Mouse (Mus musculus): ENCODE measurements around the gene Adad2.

Gene Adad2

DNA sequence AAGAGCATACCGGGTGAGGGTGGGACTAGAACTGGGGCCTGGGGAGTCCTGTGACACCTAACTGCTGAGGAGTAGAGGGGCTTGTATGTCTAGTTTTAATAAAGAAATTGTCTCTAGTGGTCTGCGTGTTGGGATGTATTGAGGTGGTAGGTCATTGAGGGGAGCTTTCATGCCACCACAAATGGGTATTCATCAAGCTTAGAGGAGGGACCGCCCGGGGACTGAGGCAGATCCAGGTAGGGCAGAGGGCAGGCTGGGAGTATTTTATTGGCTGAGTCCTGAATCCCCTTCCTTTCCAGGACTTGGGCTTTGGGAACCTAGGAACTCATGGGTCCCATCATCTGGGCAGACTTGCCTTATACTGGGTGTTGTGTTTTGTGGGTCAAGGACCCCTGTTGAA lies 4.3 kb downstream of the Adad2 start:
- DNase-seq (ENCODE audit: low spot score) = no peak

DNA sequence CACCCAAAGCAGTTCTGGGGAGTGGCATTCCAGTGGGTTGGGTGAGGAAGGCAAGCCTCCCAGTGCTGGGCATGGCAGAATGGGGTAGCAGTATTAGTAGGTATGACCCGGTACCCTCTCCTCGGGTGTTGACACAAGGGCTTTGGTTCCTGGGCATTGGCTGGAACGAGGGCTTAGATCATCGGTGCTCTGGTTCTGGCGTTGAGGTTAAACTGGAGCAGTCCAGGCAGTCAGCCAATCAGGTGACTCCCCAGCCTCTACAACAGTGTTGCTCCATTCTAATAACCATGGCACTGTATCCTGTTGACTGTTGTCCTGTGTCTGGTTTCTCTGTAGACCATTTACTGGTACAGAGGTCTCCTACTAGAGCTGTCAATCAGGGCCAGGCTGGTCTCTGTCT lies 5.0 kb downstream of the Adad2 start:
- DNase-seq (ENCODE audit: low spot score) = no peak

DNA sequence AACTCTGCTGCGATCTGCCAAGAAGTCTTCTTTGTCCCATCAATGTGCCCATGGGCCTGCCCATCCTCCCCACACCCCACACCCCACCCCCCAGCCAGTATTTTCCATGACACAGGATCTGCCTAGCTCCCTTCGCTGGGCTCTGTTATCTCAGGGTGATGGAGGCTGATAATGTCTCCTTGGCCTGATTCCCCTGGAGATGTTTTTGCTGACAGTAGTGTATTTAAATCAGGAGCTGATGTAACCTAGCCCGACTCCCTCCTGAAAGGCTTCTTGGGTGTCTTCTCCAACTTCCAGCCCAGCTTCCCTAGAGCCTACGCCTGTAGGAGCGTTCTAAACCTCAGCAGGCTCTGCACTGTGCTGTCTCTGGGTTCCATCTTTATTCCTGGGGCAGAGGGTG lies 6.3 kb downstream of the Adad2 start:
- DNase-seq (ENCODE audit: low spot score) = no peak

DNA sequence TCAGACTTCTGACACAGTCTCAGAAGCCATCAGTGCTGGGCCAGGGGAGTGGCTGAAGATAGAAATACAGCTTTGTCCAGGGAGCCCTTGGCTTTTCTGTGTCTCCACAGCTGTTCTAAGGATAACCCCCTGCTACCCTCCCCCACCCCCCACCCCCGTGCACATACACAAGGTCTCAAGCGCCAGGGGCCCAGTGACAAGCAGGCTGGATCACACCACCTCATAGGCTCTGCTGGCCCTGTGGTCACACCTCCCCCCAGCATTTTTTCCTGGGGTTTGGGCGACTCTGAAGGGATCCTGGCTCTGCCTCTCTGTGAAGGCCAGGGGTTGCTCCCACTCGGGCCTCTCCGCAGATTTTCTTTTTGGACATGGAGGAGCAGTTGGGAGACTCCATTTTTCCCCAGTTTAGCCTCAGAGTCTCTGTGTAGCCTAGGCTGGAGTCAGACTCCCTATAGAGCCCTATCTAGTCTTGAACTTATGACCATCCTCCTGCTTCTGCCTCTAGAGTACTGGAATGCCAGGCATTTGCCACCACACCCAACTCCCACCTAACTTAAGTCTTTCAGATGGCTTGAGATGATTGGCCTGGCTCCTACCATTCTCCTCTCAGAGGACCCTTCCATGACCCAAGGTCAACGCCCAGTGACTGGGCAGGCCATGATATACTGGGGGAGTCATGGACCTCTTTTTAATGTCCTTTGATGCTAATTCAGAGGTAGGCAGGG lies 7.7 kb downstream of the Adad2 start:
- DNase-seq (ENCODE audit: low spot score) = no peak

DNA sequence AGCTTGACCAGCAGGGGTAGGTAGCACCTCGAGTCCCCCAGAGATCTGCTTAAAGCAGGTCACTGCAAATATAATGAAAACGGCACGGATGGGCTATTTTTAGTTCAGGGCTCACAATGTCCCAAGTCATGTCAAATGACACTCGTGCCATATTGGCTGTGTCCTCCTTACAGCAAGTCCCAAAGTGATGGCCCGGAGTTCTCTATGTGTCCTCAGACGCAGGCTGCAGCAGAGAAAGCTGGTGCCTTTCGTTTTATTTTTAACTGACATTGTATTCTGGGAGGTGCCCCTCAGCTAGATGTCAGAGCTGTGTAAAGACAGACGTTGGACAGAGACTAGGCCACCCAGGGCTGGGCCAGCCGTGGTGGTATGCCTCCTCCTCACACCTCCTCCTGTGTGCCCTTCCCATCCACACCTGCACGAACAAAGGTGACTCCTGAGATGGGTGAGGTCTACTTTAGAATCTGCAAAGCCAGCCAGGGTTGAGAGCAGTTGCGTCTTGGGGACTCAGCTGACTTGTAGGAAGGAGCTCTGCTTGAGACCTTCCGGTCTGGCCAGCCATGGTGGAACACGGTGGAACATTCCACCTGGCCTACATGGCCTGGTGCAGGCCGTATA lies 8.4 kb downstream of the Adad2 start:
- no peak for DNase-seq (ENCODE audit: low spot score)

DNA sequence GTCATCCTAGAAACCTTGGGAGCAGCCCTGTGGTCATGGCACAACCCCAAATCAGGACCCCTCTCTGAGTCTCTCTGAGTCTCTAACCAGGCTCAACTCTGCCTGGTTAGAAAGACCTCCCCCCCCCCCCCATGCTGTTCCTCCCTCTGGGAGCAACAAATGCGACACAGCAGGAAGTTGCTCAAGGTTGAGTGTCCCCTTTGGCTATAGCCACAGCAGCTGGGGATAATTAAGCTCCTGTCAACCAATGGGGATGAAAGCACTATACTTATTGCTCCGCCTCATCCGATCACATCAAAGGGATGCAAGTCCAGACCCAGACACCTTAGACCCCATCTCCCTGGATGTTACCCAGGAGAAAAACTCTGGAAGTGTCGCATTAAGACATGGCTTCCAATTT lies 10.0 kb downstream of the Adad2 start:
- DNase-seq (ENCODE audit: low spot score) = no peak

DNA sequence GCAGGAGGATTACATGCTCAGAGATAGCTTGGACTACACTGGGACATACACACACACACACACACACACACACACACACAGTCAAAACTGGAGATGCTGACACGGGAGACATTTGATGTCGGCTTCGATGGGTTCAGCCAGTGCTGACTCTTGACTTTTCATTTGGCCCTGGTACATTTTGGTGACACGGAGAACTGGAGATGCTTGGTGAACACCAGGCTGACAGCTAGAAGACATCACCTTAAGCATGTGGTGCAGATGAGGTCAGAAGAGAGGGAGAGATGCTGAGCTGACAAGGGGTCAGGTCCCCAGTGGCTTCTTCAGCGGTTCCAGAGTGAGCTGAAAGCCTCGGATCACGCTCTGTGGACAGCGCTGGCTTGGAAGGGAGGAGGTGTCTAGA lies 10.5 kb downstream of the Adad2 start:
- no peak for DNase-seq (ENCODE audit: low spot score)

DNA sequence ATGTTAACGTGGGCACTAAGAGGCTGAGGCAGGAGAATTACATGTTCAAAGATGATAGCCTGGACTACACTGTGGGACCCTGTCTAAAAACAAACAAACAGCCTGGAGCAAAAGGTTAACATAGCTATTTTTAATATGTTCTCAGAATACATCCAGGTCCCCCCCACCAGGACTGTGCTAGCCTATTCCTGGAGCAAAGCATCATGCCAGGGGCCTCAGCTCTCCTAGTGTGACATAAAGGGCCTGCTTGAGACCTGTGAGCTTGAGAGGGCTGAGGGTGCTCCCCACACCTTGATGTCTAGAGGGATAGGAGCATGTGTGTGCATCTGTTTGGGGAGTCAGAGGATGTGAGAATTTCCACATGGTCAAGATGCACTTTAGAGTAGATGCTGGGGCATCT lies 11.2 kb downstream of the Adad2 start:
- DNase-seq (ENCODE audit: low spot score) = no peak

DNA sequence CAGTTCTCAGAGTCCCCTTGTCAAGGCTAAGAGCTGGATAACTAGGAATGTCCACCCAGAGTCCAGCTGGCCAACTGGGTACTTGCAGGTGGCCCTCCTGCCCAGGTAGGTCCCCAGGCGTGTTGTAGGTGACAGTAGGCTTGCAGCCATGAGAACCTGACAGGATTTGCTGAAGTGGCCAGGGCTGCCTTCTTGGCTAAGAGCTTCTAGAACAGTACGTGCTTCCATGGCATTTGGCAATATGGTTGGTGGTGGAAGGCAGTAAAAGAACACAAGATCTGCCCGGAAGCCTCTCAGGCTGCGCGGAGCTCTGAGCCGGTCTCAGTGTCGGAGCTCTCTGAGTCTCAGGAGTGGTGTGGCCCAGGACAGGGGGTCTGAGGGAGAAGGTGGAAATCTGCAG lies 12.4 kb downstream of the Adad2 start:
- no peak for DNase-seq (ENCODE audit: low spot score)

DNA sequence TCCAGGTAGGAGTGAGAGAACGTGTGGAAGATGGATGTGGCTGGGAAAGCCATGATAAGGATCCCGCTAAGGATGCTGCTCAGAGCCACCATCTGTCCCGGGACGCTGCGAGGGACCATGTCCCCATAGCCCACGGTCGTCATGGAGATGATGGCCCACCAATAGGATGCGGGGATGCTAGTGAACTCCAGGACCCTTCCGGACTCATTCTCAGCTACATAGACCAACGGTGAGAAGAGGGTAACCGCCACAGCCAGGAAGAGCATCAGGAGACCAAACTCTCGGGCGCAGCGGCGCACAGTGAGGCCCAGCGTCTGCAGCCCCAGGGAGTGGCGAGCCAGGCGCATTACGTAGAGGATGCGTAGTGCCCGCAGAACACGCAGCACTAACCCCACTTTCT lies 13.2 kb downstream of the Adad2 start:
- DNase-seq (ENCODE audit: low spot score) = no peak

DNA sequence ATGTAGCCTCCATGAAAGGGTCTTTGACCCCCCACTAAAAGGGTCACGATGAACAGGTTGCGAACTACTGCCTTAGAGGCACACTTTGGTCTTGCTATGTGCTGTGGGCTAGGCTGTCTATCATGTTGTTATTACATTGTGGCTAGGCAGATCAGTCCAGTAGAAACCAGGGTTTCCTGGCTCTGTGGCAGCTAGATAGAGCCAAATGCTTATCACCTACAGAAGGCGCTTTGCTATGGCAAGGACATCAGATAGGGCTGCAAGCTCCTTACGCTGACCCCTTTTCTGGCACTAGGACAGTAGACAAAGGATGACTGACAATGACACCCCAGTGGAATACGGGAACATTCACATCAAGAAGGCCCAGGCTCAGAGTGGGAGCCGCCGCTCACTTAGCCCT lies 14.7 kb downstream of the Adad2 start:
- no peak for DNase-seq (ENCODE audit: low spot score)

DNA sequence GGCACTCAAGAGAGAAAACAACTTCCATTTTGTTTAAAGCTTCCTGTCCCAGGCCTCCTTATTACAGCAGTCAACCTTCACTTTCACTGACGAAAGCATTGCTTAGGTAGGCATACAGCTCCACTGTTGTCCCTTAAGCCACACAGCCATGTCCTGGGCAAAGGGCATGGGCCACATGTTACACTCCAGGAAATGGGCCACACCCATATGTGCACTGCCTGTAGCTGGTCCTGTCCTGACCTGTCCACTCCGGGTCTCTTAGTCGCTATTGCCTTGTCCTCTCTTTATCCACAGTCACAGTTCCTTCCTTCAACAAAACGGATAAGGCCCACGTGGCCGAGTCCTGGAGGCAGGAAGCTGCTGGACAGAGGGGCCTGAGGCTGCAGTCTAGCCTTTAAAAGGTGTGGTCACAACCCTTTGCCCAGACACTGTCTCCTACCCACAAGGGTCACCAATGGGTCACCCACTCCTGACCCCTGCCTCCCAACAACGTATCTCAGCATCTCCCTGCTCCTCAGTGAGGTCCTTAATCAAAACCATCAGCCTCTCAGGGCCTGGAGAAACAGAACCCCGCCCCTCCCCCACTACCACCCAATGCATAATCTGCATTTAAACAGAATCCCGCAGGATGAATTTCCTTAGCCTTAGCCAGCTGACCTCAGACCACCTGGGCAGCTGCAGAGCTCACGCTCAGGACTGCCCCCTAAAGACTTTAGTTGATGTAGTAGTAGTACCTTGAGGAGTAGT lies 15.2 kb downstream of the Adad2 start:
- no peak for DNase-seq (ENCODE audit: low spot score)

DNA sequence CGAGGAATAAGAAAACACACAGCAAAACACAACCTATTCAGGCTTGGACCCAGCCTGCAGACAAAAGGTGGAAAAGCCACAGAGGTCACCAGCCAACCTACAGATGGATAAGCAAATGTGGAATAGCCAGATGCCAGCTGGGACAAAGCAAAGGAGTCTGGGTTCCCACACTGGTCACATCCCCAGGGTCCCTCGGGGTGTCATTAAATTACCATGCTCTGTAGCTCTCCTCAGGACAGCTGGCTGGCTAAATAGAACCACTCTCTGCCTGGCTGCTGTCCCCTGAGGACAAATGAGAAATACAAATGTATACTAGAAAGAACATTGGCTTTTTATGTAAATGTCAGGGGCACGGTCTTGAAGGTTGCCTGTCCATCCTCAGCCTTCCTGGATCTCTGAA lies 18.3 kb downstream of the Adad2 start:
- no peak for DNase-seq (ENCODE audit: low spot score)

DNA sequence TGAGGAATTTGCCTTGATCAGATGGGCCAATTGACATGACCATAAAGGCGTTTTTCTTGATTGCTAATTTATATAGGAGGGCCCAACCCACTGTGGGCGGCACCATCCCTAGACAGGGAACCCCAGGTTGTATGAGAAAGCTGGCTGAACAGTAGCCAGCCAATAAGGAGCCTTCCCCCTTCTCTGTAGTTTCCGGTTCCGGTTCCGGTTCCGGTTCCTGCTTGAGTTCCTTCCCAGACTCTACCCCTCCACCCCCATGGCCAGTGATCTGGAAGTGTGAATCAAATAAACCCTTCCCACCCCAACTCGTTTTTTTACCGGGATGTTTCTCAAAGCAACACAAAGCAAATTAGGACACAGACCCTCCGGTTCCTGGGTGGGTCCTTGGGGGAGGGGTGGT lies 19.7 kb downstream of the Adad2 start:
- DNase-seq (ENCODE audit: low spot score) = no peak

DNA sequence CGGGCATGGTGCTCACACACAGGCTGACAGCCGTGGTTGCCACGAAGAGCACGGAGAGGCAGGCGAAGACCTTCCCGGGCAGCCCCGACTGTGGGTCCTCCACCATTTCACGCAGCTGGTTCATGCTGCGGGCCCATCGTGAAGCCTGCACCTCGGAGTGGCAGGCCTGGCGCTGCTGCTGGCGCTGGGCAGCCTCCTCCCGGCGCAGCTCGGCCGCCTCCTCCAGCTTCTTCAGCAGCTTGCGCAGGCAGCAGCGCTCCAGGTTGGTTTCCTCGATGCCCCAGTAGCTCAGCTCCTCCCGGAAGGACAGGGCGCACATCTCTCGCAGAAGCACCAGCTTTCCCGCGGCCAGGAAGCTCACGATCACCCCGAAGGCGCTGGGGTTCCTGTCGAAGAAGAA lies 20.4 kb downstream of the Adad2 start:
- DNase-seq (ENCODE audit: low spot score) = no peak

DNA sequence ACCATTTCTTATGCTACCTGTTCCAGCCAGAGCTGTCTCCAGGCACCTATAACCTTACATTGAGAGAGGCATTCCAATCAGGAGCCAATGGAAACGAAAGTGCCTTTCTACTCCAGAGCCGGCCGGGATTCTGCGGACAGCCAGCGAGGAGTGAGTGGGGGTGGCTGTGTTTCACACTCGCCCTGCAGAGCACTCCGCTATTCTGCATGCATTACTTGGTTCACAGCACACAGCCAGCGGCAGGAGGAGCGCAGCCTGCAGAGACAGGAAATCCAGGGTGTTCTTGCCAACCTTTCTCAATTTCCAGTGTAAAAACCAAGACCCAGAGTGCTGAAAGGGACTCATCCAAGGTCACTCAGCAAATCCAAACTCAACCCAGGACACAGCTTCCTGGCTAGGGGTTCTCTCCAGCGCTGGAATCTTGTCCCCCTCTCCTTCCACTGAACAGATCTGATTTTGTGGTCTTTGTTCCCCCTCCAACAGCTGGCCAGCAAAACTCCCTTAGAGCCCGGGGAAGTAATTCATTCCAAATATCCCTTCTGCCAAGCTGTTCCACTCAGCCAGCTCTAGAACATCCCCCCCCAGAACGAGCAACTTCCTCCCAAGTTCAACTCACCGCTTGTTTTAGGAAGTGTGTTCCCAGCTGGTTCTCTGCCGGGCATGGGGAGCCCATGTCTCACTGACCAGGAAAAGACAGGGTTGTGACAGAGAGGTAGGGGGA lies 22.2 kb downstream of the Adad2 start:
- DNase-seq (ENCODE audit: low spot score) = no peak

DNA sequence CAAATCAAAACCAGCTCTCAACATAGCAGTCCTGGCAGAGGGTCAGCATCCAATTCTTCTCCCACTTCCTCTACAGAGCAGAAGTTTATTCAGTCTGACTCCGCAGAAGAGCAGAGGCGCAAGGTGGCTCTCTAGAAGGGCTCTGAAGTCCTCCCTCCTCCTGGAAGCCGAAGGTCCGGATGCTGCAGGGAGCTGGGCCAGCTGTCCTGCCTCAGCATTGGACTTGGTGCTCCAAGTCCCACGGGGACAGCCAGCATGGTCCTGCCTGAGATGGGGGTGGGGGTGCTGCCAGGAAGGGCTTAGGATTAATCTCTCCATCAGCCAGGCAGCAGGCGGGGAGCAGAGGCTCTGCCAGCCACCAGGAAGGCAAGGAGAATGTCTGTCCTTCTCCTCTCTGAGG lies 22.8 kb downstream of the Adad2 start, which contains the start of gene Kcng4:
TSS of gene Kcng4 (minus strand) at position 303 of the 400 bp plus-strand sequence.
- DNase-seq (ENCODE audit: low spot score) = no peak

DNA sequence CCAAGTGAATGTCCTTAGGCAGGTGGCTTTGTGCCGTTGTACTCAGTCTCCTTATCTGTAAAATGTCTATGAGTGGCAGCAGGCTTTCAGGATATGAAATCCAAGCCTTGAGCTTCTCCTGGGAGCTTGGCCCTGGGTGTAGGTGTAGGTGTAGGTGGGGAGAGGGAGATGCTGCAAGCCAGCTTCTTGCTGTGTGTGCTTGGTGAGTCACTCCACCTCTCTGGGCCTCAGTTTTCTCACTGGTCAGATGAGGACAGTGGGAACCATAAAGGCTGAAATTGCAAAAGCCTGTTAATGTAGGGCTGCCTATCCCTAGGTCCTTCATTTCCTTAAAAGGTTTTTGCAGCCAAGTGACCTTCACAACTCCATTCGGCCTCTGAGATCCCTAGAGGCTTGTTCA lies 23.4 kb downstream of the Adad2 start:
- no peak for DNase-seq (ENCODE audit: low spot score)

DNA sequence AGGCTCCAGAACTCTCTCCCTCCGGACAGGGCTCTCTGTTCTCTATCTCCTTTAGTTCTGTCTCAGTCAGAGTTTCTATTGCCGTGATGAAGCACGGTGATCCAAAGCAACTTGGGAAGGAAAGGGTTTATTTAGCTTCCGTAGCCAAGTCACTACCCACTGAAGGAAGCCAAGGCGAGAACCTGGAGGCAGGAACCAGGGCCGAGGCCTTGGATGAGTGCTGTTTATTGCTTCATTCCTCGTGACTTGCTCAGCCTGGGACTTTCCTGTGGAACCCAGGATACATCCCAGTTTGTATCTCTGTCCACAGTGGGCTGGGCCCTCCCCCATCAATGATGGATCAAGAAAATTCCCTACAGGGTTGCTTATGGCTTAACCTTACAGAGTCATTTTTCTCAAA lies 24.2 kb downstream of the Adad2 start:
- DNase-seq (ENCODE audit: low spot score) = no peak

DNA sequence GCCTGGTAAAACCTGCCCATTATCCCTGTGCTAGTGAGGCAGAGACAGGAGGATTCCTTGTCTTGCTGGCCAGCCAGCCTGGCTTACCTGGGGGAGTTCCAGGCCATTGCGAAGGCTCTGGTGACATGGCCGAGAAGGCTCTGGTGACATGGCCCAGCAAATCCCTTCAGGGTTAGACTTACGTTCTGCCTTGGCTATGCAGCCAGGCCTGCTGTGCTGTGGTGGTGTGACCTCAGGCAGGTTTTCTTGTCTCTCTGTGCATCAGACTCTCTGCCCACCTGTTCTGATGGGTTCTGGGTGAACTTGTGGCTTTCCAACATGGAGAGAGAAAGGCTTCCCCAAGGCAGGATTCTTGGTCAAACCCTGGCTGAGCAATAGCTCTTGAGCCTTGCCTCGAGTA lies 24.8 kb downstream of the Adad2 start:
- DNase-seq (ENCODE audit: low spot score) = no peak

DNA sequence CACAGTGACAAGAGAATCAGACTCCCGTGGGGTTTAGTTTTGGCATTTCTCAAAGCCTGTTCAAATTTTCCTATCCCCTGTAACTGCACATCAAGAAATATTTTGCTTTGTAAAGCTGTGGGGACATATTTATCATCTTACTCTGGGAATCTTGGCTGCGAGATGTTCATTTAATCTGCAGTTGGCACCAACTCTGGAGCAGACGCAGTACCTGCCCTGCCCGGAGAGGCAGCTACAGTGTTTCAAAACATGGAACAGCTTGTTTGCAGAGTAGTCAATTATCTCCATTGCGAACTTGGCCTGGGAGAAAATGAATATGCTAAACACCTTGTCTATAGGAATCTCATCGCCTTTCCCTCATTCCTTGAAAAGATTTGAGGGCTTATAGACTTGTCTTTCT lies 25.7 kb downstream of the Adad2 start:
- no peak for DNase-seq (ENCODE audit: low spot score)

DNA sequence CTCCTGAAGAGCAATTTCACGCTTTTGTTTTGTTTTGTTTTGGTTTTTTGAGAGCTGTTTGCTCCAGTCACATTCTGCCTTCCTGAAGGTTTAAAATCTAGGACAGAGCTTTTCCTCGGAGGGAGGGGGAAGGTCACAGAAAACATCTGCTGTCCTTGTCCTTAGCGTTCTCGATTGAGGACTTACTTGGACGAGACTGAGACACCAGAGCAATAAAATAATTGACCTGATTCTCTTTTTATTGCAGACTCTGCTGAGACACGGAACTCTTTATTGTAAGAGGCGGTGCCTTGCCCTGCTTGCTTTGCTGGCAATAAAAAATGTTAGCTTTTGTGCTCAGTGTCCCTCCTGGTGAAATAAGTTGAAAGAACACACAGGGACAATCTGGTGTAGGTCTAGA lies 27.3 kb downstream of the Adad2 start:
- DNase-seq (ENCODE audit: low spot score) = no peak

DNA sequence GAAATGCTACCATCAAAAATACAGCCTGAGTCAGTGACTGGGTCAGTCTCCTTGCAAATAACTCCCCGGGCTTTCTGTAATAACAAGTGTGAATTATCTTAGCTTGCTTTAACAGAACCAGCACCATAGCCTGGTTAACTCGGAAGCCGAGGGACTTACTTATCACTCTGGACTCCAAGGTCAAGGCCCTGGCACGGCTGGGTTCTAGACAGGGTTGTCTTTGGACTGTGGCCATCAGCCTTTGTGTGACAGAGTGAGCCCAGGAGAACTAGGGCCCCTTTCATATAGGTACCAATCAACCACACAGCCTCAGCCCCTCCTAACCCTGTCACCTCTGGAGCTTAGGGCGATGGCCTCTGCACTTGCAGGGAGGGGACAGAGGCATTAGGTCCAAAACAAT lies 28.5 kb downstream of the Adad2 start:
- DNase-seq (ENCODE audit: low spot score) = peak; percentile 63
